12 mouse cellular contexts compared by ENCODE assay signal in the genomic region with DNA sequence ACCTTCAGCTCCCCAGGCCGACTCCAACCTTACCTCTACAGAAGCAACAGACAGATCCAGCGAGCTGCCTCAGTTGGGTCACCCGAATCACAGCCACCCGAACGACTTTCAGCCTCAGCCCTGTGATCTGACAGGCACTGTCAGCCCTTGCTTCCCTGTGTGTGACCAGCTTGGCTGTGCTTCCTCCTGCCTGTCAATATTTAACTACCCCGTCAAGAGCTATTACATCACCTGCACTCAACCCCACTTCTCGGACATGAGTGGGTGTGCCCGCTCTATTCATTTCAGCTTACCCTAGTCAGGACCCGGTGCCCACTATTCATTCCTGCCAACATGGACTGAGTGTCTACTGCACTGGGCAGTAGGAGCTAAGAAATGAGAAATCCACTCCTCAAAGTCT.
DNase-seq lines count a peak whose midpoint lies in the region; ATAC-seq and TF ChIP-seq lines count a peak whose summit lies in the region.
"Had no signal": no experiment of that assay in that cellular context is flagged by ENCODE, and none has a peak within 500 bp of the region (broad histone marks: within the 10 kb centered on the region; RNA-seq: fewer than 3 reads in every experiment).

No protein-coding gene starts in this region.

- no peak for DNase-seq in right cerebral cortex, adult 18-20 months
- no peak for DNase-seq in left cerebral cortex, postnatal 14 days (ENCODE audit: low spot score in 2 of 2)
- DNase-seq in thymus, postnatal 25 days = no peak
- DNase-seq: adrenal gland, postnatal 25 days; cerebellum, adult 11 months; gastrocnemius, postnatal 14 days; heart, postnatal 10 days had no signal

- peak; percentile 90 for ATAC-seq in intestine, embryonic 16.5 days
- ATAC-seq in kidney, embryonic 15.5 days (replicated peaks; ENCODE audit: low FRiP score) = peak; percentile 74
- ATAC-seq in liver, embryonic 16.5 days (ENCODE audit: low read depth) = peak; percentile 81

- 61% methylated on average over 9 of the region's 9 CpGs for WGBS in intestine, embryonic 16.5 days
- 57% methylated on average over 9 of the region's 9 CpGs for WGBS in kidney, embryonic 15.5 days
- 49% methylated on average over 9 of the region's 9 CpGs for WGBS in liver, embryonic 16.5 days (ENCODE audit: insufficient replicate concordance)
- 23% methylated on average over 9 of the region's 9 CpGs for WGBS in small intestine, adult 2 months

- H3K36me3 ChIP-seq in intestine, embryonic 16.5 days (ENCODE audit: control insufficient read depth, insufficient read depth, low read length) = no peaks in the 10 kb centered on the region
- no peaks in the 10 kb centered on the region for H3K36me3 ChIP-seq in kidney, embryonic 15.5 days
- no peaks in the 10 kb centered on the region for H3K36me3 ChIP-seq in liver, embryonic 16.5 days (ENCODE audit: control insufficient read depth, insufficient read depth)
- no peaks in the 10 kb centered on the region for H3K36me3 ChIP-seq in small intestine, adult 2 months (ENCODE audit: control insufficient read depth, insufficient read depth, low read length)
- H3K36me3 ChIP-seq: limb, embryonic 10.5 days had no signal

- intact Hi-C loops in left cerebral cortex, postnatal 14 days (cut with DNase I) = no loop called here

- TF ChIP-seq POLR2A in small intestine, adult 2 months (IDR thresholded peaks at IDR 0.05; ENCODE audit: low read depth, low read length) = no peak; the same call in 1 of the 2 replicates

- peak overlapping the region; percentile 36 for H3K4me3 ChIP-seq in intestine, embryonic 16.5 days (ENCODE audit: low read length)
- H3K4me3 ChIP-seq in kidney, embryonic 15.5 days (replicated peaks) = no peak overlapping the region
- H3K4me3 ChIP-seq in liver, embryonic 16.5 days (ENCODE audit: low read depth, low read length) = peak overlapping the region; percentile 29
- H3K4me3 ChIP-seq in small intestine, adult 2 months (ENCODE audit: low read depth, low read length) = peak overlapping the region; percentile 46
- H3K4me3 ChIP-seq: limb, embryonic 10.5 days had no signal

- no peaks in the 10 kb centered on the region for H3K9me3 ChIP-seq in intestine, embryonic 16.5 days (ENCODE audit: control insufficient read depth, low read length)
- no peaks in the 10 kb centered on the region for H3K9me3 ChIP-seq in kidney, embryonic 15.5 days (replicated peaks)
- no peaks in the 10 kb centered on the region for H3K9me3 ChIP-seq in liver, embryonic 16.5 days (replicated peaks; ENCODE audit: control insufficient read depth, low read length)
- H3K9me3 ChIP-seq: limb, embryonic 10.5 days had no signal

- H3K27ac ChIP-seq in intestine, embryonic 16.5 days (ENCODE audit: low read length) = peak overlapping the region; percentile 35
- H3K27ac ChIP-seq in kidney, embryonic 15.5 days = peak overlapping the region; percentile 22; the same call in 1 of the 2 replicates
- no peak overlapping the region for H3K27ac ChIP-seq in liver, embryonic 16.5 days (ENCODE audit: low read length)
- H3K27ac ChIP-seq in small intestine, adult 2 months (ENCODE audit: insufficient read depth, low read depth, low read length) = peak overlapping the region; percentile 6; the same call in 1 of the 2 replicates
- H3K27ac ChIP-seq: limb, embryonic 10.5 days had no signal

- H3K4me2 ChIP-seq in intestine, embryonic 16.5 days (ENCODE audit: low read depth, low read length) = peak overlapping the region; percentile 47
- H3K4me2 ChIP-seq in kidney, embryonic 15.5 days = peak overlapping the region; percentile 33
- peak overlapping the region; percentile 42 for H3K4me2 ChIP-seq in liver, embryonic 16.5 days (ENCODE audit: low read depth, low read length)

- no peak for TF ChIP-seq CTCF in small intestine, adult 2 months (IDR thresholded peaks at IDR 0.05; ENCODE audit: extremely low read depth, insufficient read length, insufficient replicate concordance, low read depth, low read length)

- H3K4me1 ChIP-seq in intestine, embryonic 16.5 days (ENCODE audit: control insufficient read depth, insufficient read depth, low read length) = peaks cover 2% of the 10 kb centered on the region; the same call in 1 of the 2 replicates
- peaks cover 19% of the 10 kb centered on the region; the same call in 1 of the 2 replicates for H3K4me1 ChIP-seq in kidney, embryonic 15.5 days
- H3K4me1 ChIP-seq in liver, embryonic 16.5 days (ENCODE audit: control insufficient read depth, low read depth, low read length) = no peaks in the 10 kb centered on the region
- peaks cover 5% of the 10 kb centered on the region; the same call in 1 of the 2 replicates for H3K4me1 ChIP-seq in small intestine, adult 2 months (ENCODE audit: control insufficient read depth, insufficient read depth, insufficient read length, low read length)

- H3K27me3 ChIP-seq in intestine, embryonic 16.5 days (replicated peaks; ENCODE audit: control insufficient read depth, insufficient read depth, low read length) = no peaks in the 10 kb centered on the region
- no peaks in the 10 kb centered on the region for H3K27me3 ChIP-seq in kidney, embryonic 15.5 days
- H3K27me3 ChIP-seq in liver, embryonic 16.5 days (ENCODE audit: control insufficient read depth, insufficient read depth, low read depth, low read length) = no peaks in the 10 kb centered on the region
- H3K27me3 ChIP-seq in small intestine, adult 2 months (ENCODE audit: control insufficient read depth, insufficient read depth, low read length) = no peaks in the 10 kb centered on the region

- peak overlapping the region; percentile 34; the same call in 1 of the 2 replicates for H3K9ac ChIP-seq in intestine, embryonic 16.5 days (ENCODE audit: low read depth, low read length)
- no peak overlapping the region for H3K9ac ChIP-seq in kidney, embryonic 15.5 days
- peak overlapping the region; percentile 21; the same call in 1 of the 2 replicates for H3K9ac ChIP-seq in liver, embryonic 16.5 days (ENCODE audit: low read depth, low read length)
